Mouse (Mus musculus) forebrain, embryonic 13.5 days (tissue): ENCODE data around the gene Rad51b. TPM values are rescaled to one million over a fixed set of nuclear protein-coding genes. Genes with fewer than 3 reads are reported as not detected.

Source experiments
- ATAC-seq: fragments of 200-750 bp; cut with Nextera tagmentation; 2 replicates; pipeline ENCODE4 v1.8.0; 2017
- H3K27ac ChIP-seq: fragments of 300-500 bp; sonication (generic); 2 replicates; pipeline ENCODE4 v1.5.1; 2015; ENCODE audit warnings: inconsistent platforms, mild to moderate bottlenecking, moderate library complexity
- H3K27me3 ChIP-seq: fragments of 300-500 bp; sonication (generic); 2 replicates; pipeline ENCODE4 v1.6.1; 2015; ENCODE audit warnings: mild to moderate bottlenecking, inconsistent platforms
- H3K36me3 ChIP-seq: fragments of 300-500 bp; sonication (generic); 2 replicates; pipeline ENCODE4 v1.6.1; 2015; ENCODE audit warnings: mild to moderate bottlenecking, inconsistent platforms; ENCODE audit not compliant: poor library complexity, severe bottlenecking
- H3K4me1 ChIP-seq: fragments of 300-500 bp; sonication (generic); 2 replicates; pipeline ENCODE4 v1.6.1; 2015; ENCODE audit warnings: inconsistent platforms
- H3K4me2 ChIP-seq: fragments of 300-500 bp; sonication (generic); 2 replicates; pipeline ENCODE4 v1.6.1; 2015; ENCODE audit warnings: inconsistent platforms, mild to moderate bottlenecking, moderate library complexity
- H3K4me3 ChIP-seq: fragments of 300-500 bp; sonication (generic); 2 replicates; pipeline ENCODE4 v1.5.1; 2015; ENCODE audit warnings: mild to moderate bottlenecking, inconsistent platforms
- H3K9ac ChIP-seq: fragments of 300-500 bp; sonication (generic); 2 replicates; pipeline ENCODE4 v1.6.1; 2015; ENCODE audit warnings: mild to moderate bottlenecking, inconsistent platforms
- H3K9me3 ChIP-seq: fragments of 300-500 bp; sonication (generic); replicated peaks from 2 replicates; pipeline ENCODE4 v1.6.1; 2016; ENCODE audit warnings: inconsistent platforms
- WGBS: fragments of 180-500 bp; shearing (Covaris S2); methylation state at CpG from one replicate; pipeline ENCODE4 v1.1.7; 2015; 5-methylcytosine and 5-hydroxymethylcytosine counted together
- polyA plus RNA-seq: library from polyadenylated mRNA; unstranded; fragments of >200 nt; fragmentation: Nextera tagmentation; extraction: Ambion mirVana; gene quantifications from 2 replicates; pipeline ENCODE4 v1.2.1, GENCODE M21; 2015

Rad51b gene
- polyA plus RNA-seq, 1 experiment from 2014 or later, result 5.7 TPM

- H3K27me3 ChIP-seq, result no peaks in the 10 kb centered on the region
- no peak overlapping the region for H3K4me2 ChIP-seq
- 13% methylated on average over 7 of the region's 7 CpGs for WGBS
- H3K36me3 ChIP-seq, result no peaks in the 10 kb centered on the region
- peak overlapping the region; percentile 63 for H3K27ac ChIP-seq
- no peak overlapping the region for H3K4me3 ChIP-seq
- H3K9me3 ChIP-seq, result no peaks in the 10 kb centered on the region
- peaks cover 57% of the 10 kb centered on the region for H3K4me1 ChIP-seq
- ATAC-seq, result peak; percentile 38; the same call in 1 of the 2 replicates
- no peak overlapping the region for H3K9ac ChIP-seq
Observed at GRCm38 (mm10) chr12:79846247-79847151, 549.4 kb downstream of the Rad51b start.

GRCm38 (mm10) chr12:79848539-79848938 is 551.5 kb downstream of the Rad51b start:
- Histone ChIP-seq H3K36me3 (no peaks in the 10 kb centered on the region), H3K27me3 (no peaks in the 10 kb centered on the region), H3K4me1 (peaks cover 37% of the 10 kb centered on the region), H3K9ac (no peak overlapping the region), H3K4me2 (no peak overlapping the region), H3K27ac (no peak overlapping the region), H3K9me3 (no peaks in the 10 kb centered on the region), H3K4me3 (no peak overlapping the region)
- WGBS, result 68% methylated on average over 13 of the region's 13 CpGs
- no peak for ATAC-seq

GRCm38 (mm10) chr12:79850021-79850420 is 552.9 kb downstream of the Rad51b start:
- no peak for ATAC-seq
- Histone ChIP-seq H3K4me2 (no peak overlapping the region), H3K4me3 (no peak overlapping the region), H3K9me3 (no peaks in the 10 kb centered on the region), H3K27me3 (no peaks in the 10 kb centered on the region), H3K36me3 (no peaks in the 10 kb centered on the region), H3K27ac (no peak overlapping the region), H3K4me1 (peaks cover 29% of the 10 kb centered on the region), H3K9ac (no peak overlapping the region)
- WGBS, result 82% methylated on average over 5 of the region's 5 CpGs

- H3K27ac ChIP-seq, result no peak overlapping the region
- H3K4me1 ChIP-seq, result peaks cover 16% of the 10 kb centered on the region
- no peak overlapping the region for H3K4me2 ChIP-seq
- H3K9ac ChIP-seq, result no peak overlapping the region
- no peak for ATAC-seq
- WGBS, result 89% methylated on average over 8 of the region's 8 CpGs
- H3K4me3 ChIP-seq, result no peak overlapping the region
- H3K27me3 ChIP-seq, result no peaks in the 10 kb centered on the region
- H3K9me3 ChIP-seq, result no peaks in the 10 kb centered on the region
- H3K36me3 ChIP-seq, result no peaks in the 10 kb centered on the region
Observed at GRCm38 (mm10) chr12:79851898-79852297, 554.8 kb downstream of the Rad51b start.

- Histone ChIP-seq H3K9ac (no peak overlapping the region), H3K9me3 (no peaks in the 10 kb centered on the region), H3K4me2 (no peak overlapping the region), H3K4me1 (peaks cover 9% of the 10 kb centered on the region), H3K4me3 (no peak overlapping the region), H3K27me3 (no peaks in the 10 kb centered on the region), H3K36me3 (no peaks in the 10 kb centered on the region), H3K27ac (no peak overlapping the region)
- no peak for ATAC-seq
- 93% methylated on average over 4 of the region's 4 CpGs for WGBS
Observed at GRCm38 (mm10) chr12:79852606-79853005, 555.5 kb downstream of the Rad51b start.

- Histone ChIP-seq H3K4me2 (no peak overlapping the region), H3K4me1 (0 out of 2 replicates have a peak, but pooled peaks cover 7% of the 10 kb centered on the region), H3K9me3 (no peaks in the 10 kb centered on the region), H3K4me3 (no peak overlapping the region), H3K9ac (no peak overlapping the region), H3K36me3 (no peaks in the 10 kb centered on the region), H3K27me3 (no peaks in the 10 kb centered on the region), H3K27ac (no peak overlapping the region)
- WGBS, result 81% methylated on average over 5 of the region's 5 CpGs
- no peak for ATAC-seq
Observed at GRCm38 (mm10) chr12:79853901-79854490, 556.9 kb downstream of the Rad51b start.

GRCm38 (mm10) chr12:79854507-79854906 is 557.4 kb downstream of the Rad51b start:
- H3K27me3 ChIP-seq, result no peaks in the 10 kb centered on the region
- H3K4me2 ChIP-seq, result no peak overlapping the region
- no peak overlapping the region for H3K4me3 ChIP-seq
- H3K4me1 ChIP-seq, result peaks cover 11% of the 10 kb centered on the region
- no peak overlapping the region for H3K27ac ChIP-seq
- no peaks in the 10 kb centered on the region for H3K9me3 ChIP-seq
- no peaks in the 10 kb centered on the region for H3K36me3 ChIP-seq
- no peak for ATAC-seq
- WGBS, result 90% methylated on average over 2 of the region's 2 CpGs
- H3K9ac ChIP-seq, result no peak overlapping the region

GRCm38 (mm10) chr12:79856116-79856909 is 559.2 kb downstream of the Rad51b start:
- no peaks in the 10 kb centered on the region for H3K9me3 ChIP-seq
- no peaks in the 10 kb centered on the region for H3K27me3 ChIP-seq
- no peak overlapping the region for H3K9ac ChIP-seq
- 87% methylated on average over 11 of the region's 11 CpGs for WGBS
- H3K4me1 ChIP-seq, result peaks cover 21% of the 10 kb centered on the region
- H3K36me3 ChIP-seq, result no peaks in the 10 kb centered on the region
- ATAC-seq, result no peak
- H3K4me2 ChIP-seq, result no peak overlapping the region
- H3K4me3 ChIP-seq, result no peak overlapping the region
- no peak overlapping the region for H3K27ac ChIP-seq

GRCm38 (mm10) chr12:79857704-79858103 is 560.6 kb downstream of the Rad51b start:
- Histone ChIP-seq H3K4me3 (no peak overlapping the region), H3K27me3 (no peaks in the 10 kb centered on the region), H3K4me1 (peaks cover 21% of the 10 kb centered on the region), H3K27ac (no peak overlapping the region), H3K4me2 (no peak overlapping the region), H3K9me3 (no peaks in the 10 kb centered on the region), H3K36me3 (no peaks in the 10 kb centered on the region), H3K9ac (no peak overlapping the region)
- no peak for ATAC-seq
- WGBS, result 74% methylated on average over 6 of the region's 6 CpGs

GRCm38 (mm10) chr12:79858336-79858735 is 561.3 kb downstream of the Rad51b start:
- Histone ChIP-seq H3K9me3 (no peaks in the 10 kb centered on the region), H3K4me2 (no peak overlapping the region), H3K9ac (no peak overlapping the region), H3K4me1 (peaks cover 21% of the 10 kb centered on the region), H3K36me3 (no peaks in the 10 kb centered on the region), H3K4me3 (no peak overlapping the region), H3K27me3 (no peaks in the 10 kb centered on the region), H3K27ac (0 out of 2 replicates have a peak overlapping the region, but pooled peaks have one; percentile 74)
- 78% methylated on average over 11 of the region's 11 CpGs for WGBS
- no peak for ATAC-seq

- no peak overlapping the region for H3K4me2 ChIP-seq
- peak overlapping the region; percentile 74 for H3K27ac ChIP-seq
- H3K4me3 ChIP-seq, result no peak overlapping the region
- peaks cover 21% of the 10 kb centered on the region for H3K4me1 ChIP-seq
- 7% methylated on average over 14 of the region's 14 CpGs for WGBS
- peak; percentile 84; the same call in 1 of the 2 replicates for ATAC-seq
- no peak overlapping the region for H3K9ac ChIP-seq
- no peaks in the 10 kb centered on the region for H3K9me3 ChIP-seq
- H3K36me3 ChIP-seq, result no peaks in the 10 kb centered on the region
- H3K27me3 ChIP-seq, result no peaks in the 10 kb centered on the region
Observed at GRCm38 (mm10) chr12:79859354-79860247, 562.5 kb downstream of the Rad51b start.
